In the genomic region with DNA sequence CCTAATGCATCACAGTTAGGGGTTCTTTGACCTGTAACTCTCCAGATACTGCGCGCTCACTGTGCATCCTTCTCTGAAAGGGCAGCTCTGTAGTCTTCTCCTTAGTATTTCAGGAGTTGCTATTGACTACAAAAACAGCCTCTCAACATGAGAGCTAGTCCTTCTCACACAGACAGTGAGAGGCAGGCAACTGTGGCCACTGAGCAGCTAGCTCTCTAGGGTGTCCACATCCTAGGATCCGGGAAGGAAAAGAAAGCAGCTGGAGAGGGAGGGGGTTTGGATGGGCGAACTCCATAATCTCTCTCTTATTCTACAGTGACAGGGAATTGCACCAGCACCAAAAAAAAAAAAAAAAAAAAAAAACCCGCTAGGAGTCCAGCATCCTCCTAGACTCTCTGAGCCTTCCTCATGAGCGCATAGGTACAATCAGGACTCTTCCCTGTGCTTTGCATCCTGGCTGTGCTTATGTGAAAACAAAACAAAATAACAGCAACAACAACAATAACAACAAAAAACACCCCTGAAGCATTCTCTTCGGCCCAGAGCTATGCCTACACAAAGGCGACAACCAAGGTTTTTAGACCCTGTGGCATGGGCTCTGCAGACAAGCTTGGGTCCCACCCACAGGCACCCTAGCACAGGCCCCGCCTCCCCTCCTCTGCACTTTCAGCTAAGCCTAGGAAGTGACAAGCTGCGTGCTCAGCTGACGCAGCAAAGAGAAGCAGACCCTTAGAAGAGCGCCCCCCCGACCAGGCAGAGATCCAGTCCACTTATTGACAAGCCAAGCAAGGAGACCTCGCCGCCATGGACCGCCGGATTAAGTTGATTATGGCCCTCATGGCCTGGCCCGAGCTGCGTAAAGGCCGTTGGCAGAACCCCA, we compare ENCODE assay signal across 9 mouse cellular contexts. TPM values are rescaled to one million over a fixed set of nuclear protein-coding genes. Genes with fewer than 3 reads are reported as not detected.
A peak's percentile ranks its signal among the peaks of the same experiment; 100 is the strongest.
DNase-seq lines count a peak whose midpoint lies in the region; ATAC-seq and TF ChIP-seq lines count a peak whose summit lies in the region.
"Had no signal": no experiment of that assay in that cellular context is flagged by ENCODE, and none has a peak within 500 bp of the region (broad histone marks: within the 10 kb centered on the region; RNA-seq: fewer than 3 reads in every experiment).

A gene (plus strand): TSS at position 791 of the 880 bp plus-strand sequence.

- 29% methylated on average over 19 of the region's 20 CpGs for WGBS in heart, embryonic 10.5 days
- WGBS in limb, embryonic 12.5 days = 23% methylated on average over 20 of the region's 20 CpGs
- 26% methylated on average over 20 of the region's 20 CpGs for whole genome bisulfite sequencing in midbrain, embryonic 12.5 days

- DNase-seq in 3T3-L1 (ENCODE audit: low read depth, low spot score) = peak; percentile 60
- DNase-seq in heart, embryonic 10.5 days (ENCODE audit: low spot score) = peak; percentile 78
- DNase-seq in kidney, adult 9 months = peak; percentile 39
- DNase-seq in spleen, postnatal 36 days (ENCODE audit: low spot score in 2 of 2) = peak; percentile 41

- peak within 1 kb of the TSS; percentile 60 for H3K4me3 ChIP-seq in bone marrow macrophage, adult 2 months (ENCODE audit: insufficient read depth, low read length)
- H3K4me3 ChIP-seq in embryonic fibroblast, embryonic 13.5 days (ENCODE audit: insufficient read depth, low read length) = peak within 1 kb of the TSS; percentile 58
- peak within 1 kb of the TSS; percentile 58 for H3K4me3 ChIP-seq in heart, embryonic 10.5 days
- peak within 1 kb of the TSS; percentile 43 for H3K4me3 ChIP-seq in limb, embryonic 12.5 days (replicated peaks)
- peak within 1 kb of the TSS; percentile 43 for H3K4me3 ChIP-seq in midbrain, embryonic 12.5 days

- H3K4me2 ChIP-seq in limb, embryonic 12.5 days = peak within 1 kb of the TSS; percentile 60
- H3K4me2 ChIP-seq in midbrain, embryonic 12.5 days (replicated peaks) = peak within 1 kb of the TSS; percentile 50

- H3K4me1 ChIP-seq in bone marrow macrophage, adult 2 months (ENCODE audit: control insufficient read depth, insufficient read depth, low read length) = no peaks in the 10 kb centered on the region
- H3K4me1 ChIP-seq in embryonic fibroblast, embryonic 13.5 days (ENCODE audit: control insufficient read depth, insufficient read depth, low read length) = no peaks in the 10 kb centered on the region
- H3K4me1 ChIP-seq in heart, embryonic 10.5 days = no peaks in the 10 kb centered on the region
- H3K4me1 ChIP-seq in limb, embryonic 12.5 days (replicated peaks) = no peaks in the 10 kb centered on the region
- no peaks in the 10 kb centered on the region for H3K4me1 ChIP-seq in midbrain, embryonic 12.5 days

- H3K27ac ChIP-seq in bone marrow macrophage, adult 2 months (ENCODE audit: insufficient read depth, low read depth, low read length) = no peak within 1 kb of the TSS
- H3K27ac ChIP-seq in embryonic fibroblast, embryonic 13.5 days (ENCODE audit: insufficient read depth, low read length) = no peak within 1 kb of the TSS
- peak within 1 kb of the TSS; percentile 79 for H3K27ac ChIP-seq in heart, embryonic 10.5 days
- no peak within 1 kb of the TSS for H3K27ac ChIP-seq in limb, embryonic 12.5 days
- H3K27ac ChIP-seq in midbrain, embryonic 12.5 days (replicated peaks) = peak within 1 kb of the TSS; percentile 65

- ATAC-seq in limb, embryonic 12.5 days (ENCODE audit: insufficient number of reproducible peaks, insufficient read depth, low FRiP score, low TSS enrichment, low read depth) = peak; percentile 80
- ATAC-seq in midbrain, embryonic 12.5 days (ENCODE audit: low FRiP score, low read depth) = peak; percentile 93

- H3K27me3 ChIP-seq in heart, embryonic 10.5 days (ENCODE audit: insufficient read depth, poor library complexity, severe bottlenecking) = no peaks in the 10 kb centered on the region
- no peaks in the 10 kb centered on the region for H3K27me3 ChIP-seq in limb, embryonic 12.5 days
- no peaks in the 10 kb centered on the region for H3K27me3 ChIP-seq in midbrain, embryonic 12.5 days

- no peak for TF ChIP-seq CTCF in bone marrow macrophage, adult 2 months (IDR thresholded peaks at IDR 0.05; ENCODE audit: low read depth, low read length)
- TF ChIP-seq CTCF in embryonic fibroblast, embryonic 13.5 days (IDR thresholded peaks at IDR 0.05; ENCODE audit: borderline replicate concordance, insufficient read depth, low read length) = no peak

- no peaks in the 10 kb centered on the region for H3K9me3 ChIP-seq in heart, embryonic 10.5 days
- H3K9me3 ChIP-seq in limb, embryonic 12.5 days = no peaks in the 10 kb centered on the region
- H3K9me3 ChIP-seq in midbrain, embryonic 12.5 days = no peaks in the 10 kb centered on the region
- H3K9me3 ChIP-seq: G1E had no signal

- no peaks in the 10 kb centered on the region for H3K36me3 ChIP-seq in heart, embryonic 10.5 days
- H3K36me3 ChIP-seq in limb, embryonic 12.5 days = no peaks in the 10 kb centered on the region
- H3K36me3 ChIP-seq in midbrain, embryonic 12.5 days = no peaks in the 10 kb centered on the region
- H3K36me3 ChIP-seq: G1E had no signal

- TF ChIP-seq POLR2A in bone marrow macrophage, adult 2 months (IDR thresholded peaks at IDR 0.05; ENCODE audit: borderline replicate concordance, low read depth, low read length) = no peak
- peak; percentile 70 for TF ChIP-seq POLR2A in embryonic fibroblast, embryonic 13.5 days (IDR thresholded peaks at IDR 0.05; ENCODE audit: low read depth, low read length)

- H3K9ac ChIP-seq in limb, embryonic 12.5 days (replicated peaks) = peak within 1 kb of the TSS; percentile 50
- peak within 1 kb of the TSS; percentile 60 for H3K9ac ChIP-seq in midbrain, embryonic 12.5 days (replicated peaks)

RNA-seq across cellular contexts. Expression of the gene that starts here (rescaled TPM):
- 5.2 and 7.2 TPM in 2 replicates for polyA plus RNA-seq in bone marrow macrophage, adult 2 months (2012; ENCODE audit: insufficient read depth, insufficient read length, missing spikeins)
- 14.5 and 15.6 TPM in 2 replicates for polyA plus RNA-seq in embryonic fibroblast, embryonic 13.5 days (2011; ENCODE audit: insufficient read length, low read depth, missing spikeins)
- 31.0 and 48.5 TPM in 2 replicates for polyA plus RNA-seq in heart, embryonic 10.5 days (2016; fragmentation: Nextera tagmentation; extraction: Ambion mirVana)
- polyA plus RNA-seq in limb, embryonic 12.5 days (2016; fragmentation: Nextera tagmentation; extraction: Ambion mirVana) = 31.6 and 31.9 TPM in 2 replicates
- 78.1 and 88.7 TPM in 2 replicates for polyA plus RNA-seq in midbrain, embryonic 12.5 days (2016; fragmentation: Nextera tagmentation; extraction: Ambion mirVana)
- polyA plus RNA-seq: G1E had no signal

Comparison
In these comparisons a context has a peak if more than half of its experiments do, and no peak if none do; other contexts are left out.
1. H3K27ac ChIP-seq: peak in heart, embryonic 10.5 days (single experiment) and midbrain, embryonic 12.5 days (single experiment); none in bone marrow macrophage, adult 2 months (single experiment), embryonic fibroblast, embryonic 13.5 days (single experiment) and limb, embryonic 12.5 days (single experiment).
2. Peak in every context shown above with its lines, with median percentiles within 50 percentile points of each other: DNase-seq and H3K4me3 ChIP-seq.